Mouse (Mus musculus): ENCODE data around the gene Bmyc.
A peak's percentile ranks its signal among the peaks of the same experiment; 100 is the strongest.

DNA sequence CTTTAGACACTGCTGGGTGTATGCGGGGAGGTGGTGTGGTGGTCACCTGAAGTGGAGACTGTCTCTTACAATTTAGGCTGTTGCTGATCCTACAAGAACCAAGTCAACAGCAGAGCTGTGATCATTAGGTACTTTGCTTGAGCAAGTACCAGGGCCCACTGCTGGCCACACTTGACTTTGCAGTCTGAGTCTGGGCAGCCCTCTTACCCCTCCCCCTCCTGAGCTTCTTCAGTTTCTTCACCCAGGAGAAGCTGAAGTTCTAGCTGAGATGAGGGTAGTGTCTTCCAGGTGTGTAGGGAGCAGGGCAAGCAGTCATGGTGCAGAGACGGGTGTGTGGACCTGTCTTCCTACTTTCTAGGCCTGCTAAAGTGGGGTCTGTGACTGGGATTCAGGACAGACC lies 1.6 kb downstream of the Bmyc start:
- TF ChIP-seq CTCF (IDR thresholded peaks at IDR 0.05; ENCODE audit: extremely low read depth, insufficient read depth, low read length) (peak; percentile 41), POLR2A (IDR thresholded peaks at IDR 0.05; ENCODE audit: extremely low read depth, insufficient read depth, low read length) (0 out of 2 replicates have a peak, but pooled peaks have one; percentile 27)

All from cortical plate, adult 2 months (tissue).